Mouse (Mus musculus): ENCODE results near the gene Mtrf1.

DNA sequence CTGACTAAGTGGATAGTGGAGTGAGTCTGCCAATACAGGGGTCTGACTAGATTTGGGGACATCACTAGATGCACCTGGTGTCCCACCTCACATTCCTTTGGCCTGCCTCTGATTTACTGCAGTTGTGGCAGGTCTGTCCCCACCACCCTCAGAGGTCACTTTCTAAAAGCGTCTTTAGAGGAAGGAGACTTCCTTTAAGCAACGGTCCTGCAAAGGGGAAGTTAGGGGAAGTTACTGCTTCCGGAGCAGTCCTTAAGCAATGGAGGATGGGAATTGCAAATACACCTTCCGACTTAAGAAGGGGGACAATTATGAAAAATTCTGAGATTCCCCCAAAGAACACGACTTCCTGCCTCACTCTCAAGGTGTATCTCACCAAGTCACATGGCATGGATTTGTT lies 43.9 kb downstream of the Mtrf1 start:
- no peak for TF ChIP-seq CTCF (IDR thresholded peaks at IDR 0.05; ENCODE audit: low read depth, low read length)
- TF ChIP-seq POLR2A (IDR thresholded peaks at IDR 0.05; ENCODE audit: extremely low read depth, insufficient read depth, low read length): no peak
